Mouse (Mus musculus): ENCODE results near the gene Trak1.

DNA sequence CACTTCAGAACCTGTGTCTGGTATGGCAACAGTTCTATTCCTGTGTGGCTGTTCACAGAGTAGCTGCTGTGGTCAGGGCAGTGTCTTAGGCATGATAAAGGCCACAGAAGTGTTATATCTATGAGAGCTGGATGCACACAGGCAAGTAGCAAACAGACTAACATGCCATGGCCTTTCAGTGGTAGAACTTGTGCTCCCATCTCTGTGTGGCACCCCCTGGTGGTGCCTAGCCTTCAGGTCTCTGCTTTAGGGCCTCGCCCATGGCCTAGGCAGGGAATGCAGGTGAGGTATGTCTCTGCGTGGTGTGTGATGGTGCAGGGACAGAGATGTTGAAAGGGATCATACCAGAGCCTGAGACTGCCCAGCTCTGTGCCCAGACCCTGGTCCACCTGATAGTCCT, 148.1 kb downstream of the Trak1 start:
- TF ChIP-seq EP300 (IDR thresholded peaks at IDR 0.05; ENCODE audit: low read length), result no peak
- TF ChIP-seq POLR2A (IDR thresholded peaks at IDR 0.05; ENCODE audit: low read depth, low read length), result no peak
- TF ChIP-seq CTCF (conservative IDR thresholded peaks at IDR 0.05 in 1 of 2, IDR thresholded peaks at IDR 0.05 in 1 of 2; ENCODE audit: low read depth in 2 of 2, low read length in 2 of 2), result peak in 1 of 2 experiments; percentile 53; a peak in 2 of 4 replicates
- TF ChIP-seq SMC3 (IDR thresholded peaks at IDR 0.05; ENCODE audit: low read depth, low read length), result peak; percentile 50
- TF ChIP-seq NELFE (IDR thresholded peaks at IDR 0.05; ENCODE audit: low read depth, low read length), result no peak
- TF ChIP-seq POLR2AphosphoS2 (IDR thresholded peaks at IDR 0.05; ENCODE audit: low read depth, low read length), result no peak
- TF ChIP-seq MAFK (IDR thresholded peaks at IDR 0.05; ENCODE audit: insufficient replicate concordance, low read length), result no peak
- TF ChIP-seq ZC3H11A (IDR thresholded peaks at IDR 0.05; ENCODE audit: low read depth, low read length), result no peak
- TF ChIP-seq PAX5 (IDR thresholded peaks at IDR 0.05; ENCODE audit: low read length), result no peak
- TF ChIP-seq KAT2A (IDR thresholded peaks at IDR 0.05; ENCODE audit: insufficient replicate concordance, low read length), result no peak
- no peak for TF ChIP-seq BHLHE40 (IDR thresholded peaks at IDR 0.05; ENCODE audit: low read depth, low read length)
- TF ChIP-seq CHD2 (IDR thresholded peaks at IDR 0.05; ENCODE audit: low read length), result no peak
- TF ChIP-seq CHD1 (IDR thresholded peaks at IDR 0.05; ENCODE audit: low read depth, low read length), result no peak
- no peak for TF ChIP-seq RCOR1 (conservative IDR thresholded peaks at IDR 0.05; ENCODE audit: low read depth, low read length)
